In the genomic region with DNA sequence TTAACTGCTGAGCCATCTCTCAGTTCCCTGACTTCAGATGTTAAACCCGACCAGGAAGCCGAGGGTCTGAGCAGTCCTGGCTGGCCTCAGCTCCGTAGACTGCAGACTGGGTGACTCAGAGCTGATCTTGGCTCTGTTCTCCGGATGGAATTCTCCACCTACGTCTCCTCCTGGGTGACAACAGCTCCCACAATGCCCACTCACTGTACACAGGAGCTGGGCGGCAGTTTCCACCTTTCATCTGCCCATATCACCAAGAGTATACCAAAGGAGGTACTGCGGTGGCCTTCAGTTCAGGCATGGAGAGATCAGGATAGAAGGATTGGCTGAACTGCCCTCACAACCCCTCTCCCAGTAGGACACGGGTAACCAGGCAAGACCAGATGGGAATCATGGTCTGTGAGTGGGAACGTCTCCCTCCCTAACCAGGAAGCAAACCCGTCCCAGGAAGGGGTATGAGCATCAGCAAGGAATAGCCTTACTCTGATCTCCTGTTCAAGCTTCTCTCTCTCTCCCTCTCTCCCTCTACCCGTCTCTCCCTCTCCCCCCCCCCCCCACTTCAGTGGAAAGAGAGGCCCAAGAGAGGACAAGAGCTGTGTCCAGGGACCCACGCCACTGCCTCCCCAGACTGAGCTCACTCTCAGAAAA, we compare ENCODE assay signal across 9 mouse cellular contexts. TPM values are rescaled to one million over a fixed set of nuclear protein-coding genes. Genes with fewer than 3 reads are reported as not detected.
A peak's percentile ranks its signal among the peaks of the same experiment; 100 is the strongest.
DNase-seq lines count a peak whose midpoint lies in the region; ATAC-seq and TF ChIP-seq lines count a peak whose summit lies in the region.
"Had no signal": no experiment of that assay in that cellular context is flagged by ENCODE, and none has a peak within 500 bp of the region (broad histone marks: within the 10 kb centered on the region; RNA-seq: fewer than 3 reads in every experiment).

No protein-coding gene starts in this region.

- no peak overlapping the region for H3K9ac ChIP-seq in heart, postnatal 0 days (replicated peaks; ENCODE audit: low read depth, low read length)
- H3K9ac ChIP-seq in heart, adult 2 months (ENCODE audit: low read depth, low read length): no peak overlapping the region
- H3K9ac ChIP-seq in ES-E14 (ENCODE audit: insufficient read depth, low read depth, low read length, poor library complexity, severe bottlenecking): no peak overlapping the region
- H3K9ac ChIP-seq in hindbrain, embryonic 15.5 days: peak overlapping the region; percentile 65
- H3K9ac ChIP-seq in midbrain, embryonic 14.5 days (replicated peaks; ENCODE audit: low read length): peak overlapping the region; percentile 97
- H3K9ac ChIP-seq: liver, embryonic 14.5 days had no signal

- TF ChIP-seq POLR2A in heart, adult 2 months (IDR thresholded peaks at IDR 0.05; ENCODE audit: insufficient read depth, low read depth, low read length): no peak

- peak overlapping the region; percentile 82 for H3K4me2 ChIP-seq in heart, postnatal 0 days (ENCODE audit: low read depth, low read length)
- H3K4me2 ChIP-seq in hindbrain, embryonic 15.5 days: peak overlapping the region; percentile 93
- H3K4me2 ChIP-seq in midbrain, embryonic 14.5 days (ENCODE audit: low read length): peak overlapping the region; percentile 79

- no peaks in the 10 kb centered on the region for H3K9me3 ChIP-seq in heart, postnatal 0 days (replicated peaks; ENCODE audit: control insufficient read depth, low read length)
- H3K9me3 ChIP-seq in ES-E14 (ENCODE audit: control insufficient read depth, insufficient read depth, low read depth, low read length): no peaks in the 10 kb centered on the region
- no peaks in the 10 kb centered on the region for H3K9me3 ChIP-seq in hindbrain, embryonic 15.5 days
- H3K9me3 ChIP-seq in midbrain, embryonic 14.5 days (ENCODE audit: control insufficient read depth, low read length): no peaks in the 10 kb centered on the region

- H3K36me3 ChIP-seq in heart, postnatal 0 days (replicated peaks; ENCODE audit: control insufficient read depth, insufficient read depth, low read length): no peaks in the 10 kb centered on the region
- no peaks in the 10 kb centered on the region for H3K36me3 ChIP-seq in heart, adult 2 months (ENCODE audit: control insufficient read depth, insufficient read depth, low read length)
- no peaks in the 10 kb centered on the region for H3K36me3 ChIP-seq in ES-E14 (ENCODE audit: control insufficient read depth, insufficient read depth, low read length, poor library complexity, severe bottlenecking)
- no peaks in the 10 kb centered on the region for H3K36me3 ChIP-seq in hindbrain, embryonic 15.5 days
- H3K36me3 ChIP-seq in midbrain, embryonic 14.5 days (ENCODE audit: control insufficient read depth, insufficient read depth, low read length): no peaks in the 10 kb centered on the region

- peaks cover 9% of the 10 kb centered on the region; the same call in 1 of the 2 replicates for H3K4me1 ChIP-seq in heart, postnatal 0 days (ENCODE audit: control insufficient read depth, insufficient read depth)
- no peaks in the 10 kb centered on the region; the same call in 1 of the 2 replicates for H3K4me1 ChIP-seq in heart, adult 2 months (ENCODE audit: control insufficient read depth, insufficient read depth, low read length)
- H3K4me1 ChIP-seq in ES-E14 (ENCODE audit: control insufficient read depth in 2 of 2, insufficient read depth in 2 of 2, low read length in 2 of 2, poor library complexity in 1 of 2): peaks cover 0 to 5% of the 10 kb centered on the region in 2 experiments; a peak in 3 of 4 replicates
- peaks cover 27% of the 10 kb centered on the region for H3K4me1 ChIP-seq in hindbrain, embryonic 15.5 days (replicated peaks)
- H3K4me1 ChIP-seq in midbrain, embryonic 14.5 days (ENCODE audit: control insufficient read depth, insufficient read depth, low read length): peaks cover 24% of the 10 kb centered on the region

- H3K27ac ChIP-seq in heart, postnatal 0 days (ENCODE audit: low read depth): 0 out of 2 replicates have a peak overlapping the region, but pooled peaks have one; percentile 4
- H3K27ac ChIP-seq in heart, adult 2 months: no peak overlapping the region
- no peak overlapping the region for H3K27ac ChIP-seq in ES-E14 (ENCODE audit: insufficient read depth, low read depth, low read length, poor library complexity, severe bottlenecking)
- peak overlapping the region; percentile 93 for H3K27ac ChIP-seq in hindbrain, embryonic 15.5 days (replicated peaks)
- H3K27ac ChIP-seq in midbrain, embryonic 14.5 days (replicated peaks; ENCODE audit: low read depth, low read length): peak overlapping the region; percentile 99
- H3K27ac ChIP-seq: liver, embryonic 14.5 days had no signal

- H3K4me3 ChIP-seq in heart, postnatal 0 days (ENCODE audit: low read depth, low read length): peak overlapping the region; percentile 49
- no peak overlapping the region for H3K4me3 ChIP-seq in heart, adult 2 months
- H3K4me3 ChIP-seq in ES-E14 (ENCODE audit: insufficient read depth in 1 of 2, low read depth in 1 of 2, low read length in 2 of 2, poor library complexity in 1 of 2, severe bottlenecking in 1 of 2): peak overlapping the region; percentile 2 to 92; a peak in 3 of 4 replicates
- peak overlapping the region; percentile 80 for H3K4me3 ChIP-seq in hindbrain, embryonic 15.5 days
- H3K4me3 ChIP-seq in midbrain, embryonic 14.5 days (replicated peaks; ENCODE audit: low read depth, low read length): peak overlapping the region; percentile 76

- intact Hi-C loops in heart, adult 2 months (cut with DNase I): no loop called here

- peak; percentile 33 for ATAC-seq in heart, postnatal 0 days (ENCODE audit: insufficient read depth, low read depth)
- peak; percentile 63 for ATAC-seq in hindbrain, embryonic 15.5 days (ENCODE audit: low FRiP score, low read depth)
- peak; percentile 67 for ATAC-seq in midbrain, embryonic 14.5 days (ENCODE audit: low FRiP score, low TSS enrichment)
- ATAC-seq in erythroblast, adult 5-6 weeks (replicated peaks; ENCODE audit: low FRiP score, poor library complexity, severe bottlenecking): no peak

- peaks cover 68% of the 10 kb centered on the region for H3K27me3 ChIP-seq in heart, postnatal 0 days (ENCODE audit: control insufficient read depth, insufficient read depth, low read length)
- H3K27me3 ChIP-seq in heart, adult 2 months (ENCODE audit: control insufficient read depth, insufficient read depth, low read length): peaks cover 7% of the 10 kb centered on the region
- no peaks in the 10 kb centered on the region for H3K27me3 ChIP-seq in hindbrain, embryonic 15.5 days
- H3K27me3 ChIP-seq in midbrain, embryonic 14.5 days (ENCODE audit: control insufficient read depth, insufficient read depth, low read length): no peaks in the 10 kb centered on the region

- in situ Hi-C loops in ES-E14 (cut with MboI; ENCODE audit: low sequenced_read_pairs in 2 of 2, unreplicated experiment in 2 of 2): no loop called here

- no peak for TF ChIP-seq EP300 in heart, postnatal 0 days (IDR thresholded peaks at IDR 0.05; ENCODE audit: low read depth)
- TF ChIP-seq EP300 in heart, adult 2 months (IDR thresholded peaks at IDR 0.05; ENCODE audit: insufficient read depth, low read depth, low read length): no peak

- 9% methylated on average over 11 of the region's 12 CpGs for WGBS in heart, postnatal 0 days
- 22% methylated on average over 11 of the region's 12 CpGs for WGBS in heart, adult 2 months
- WGBS in hindbrain, embryonic 15.5 days: 8% methylated on average over 10 of the region's 12 CpGs
- WGBS in midbrain, embryonic 14.5 days: 2% methylated on average over 11 of the region's 12 CpGs

- TF ChIP-seq CTCF in heart, postnatal 0 days (IDR thresholded peaks at IDR 0.05; ENCODE audit: low read depth): no peak
- no peak for TF ChIP-seq CTCF in heart, adult 2 months (IDR thresholded peaks at IDR 0.05)

- H3K79me2 ChIP-seq in heart, adult 2 months (replicated peaks; ENCODE audit: control insufficient read depth, insufficient read depth, low read length): no peaks in the 10 kb centered on the region

- DNase-seq in heart, postnatal 0 days (ENCODE audit: low spot score): no peak
- DNase-seq in heart, adult 2 months: no peak
- no peak for DNase-seq in ES-E14 (ENCODE audit: low read depth, low spot score)
- DNase-seq in cerebellum, postnatal 36 days: peak; percentile 68 to 79
- no peak for DNase-seq in midbrain, embryonic 14.5 days
- DNase-seq in thymus, postnatal 0 days (ENCODE audit: low spot score): no peak

RNA-seq across cellular contexts. Expression of a gene that starts 5.2 kb away (rescaled TPM):
- 1.3 and 1.9 TPM in 2 replicates for total RNA-seq in heart, postnatal 0 days (2014; rRNA removed; ENCODE audit: low replicate concordance)
- polyA plus RNA-seq in heart, postnatal 0 days (2015; fragmentation: Nextera tagmentation; extraction: Ambion mirVana): 1.3 TPM in 2 replicates
- total RNA-seq in heart, adult 2 months (2021): 1 to 10 TPM; 1.8 to 2.8 TPM
- polyA plus RNA-seq in heart, adult 2 months (2012; rRNA removed): 1.4 and 1.8 TPM in 2 replicates
- 4.6 and 8.0 TPM in 2 replicates for total RNA-seq in ES-E14 (2012; rRNA removed)
- 36.3 and 37.5 TPM in 2 replicates for polyA plus RNA-seq in hindbrain, embryonic 15.5 days (2015; fragmentation: Nextera tagmentation; extraction: Ambion mirVana)
- 49.2 and 52.1 TPM in 2 replicates for polyA plus RNA-seq in midbrain, embryonic 14.5 days (2014; fragmentation: Nextera tagmentation; extraction: Ambion mirVana)
- total RNA-seq in erythroblast, adult 5-6 weeks (2015; ENCODE audit: low replicate concordance): not detected in 2 replicates
- 1.3 TPM in 1 of 2 replicates, not detected in the other for total RNA-seq in erythroblast, adult 5-6 weeks (2017; ENCODE audit: low replicate concordance)
- polyA plus RNA-seq in thymus, postnatal 0 days (2015; fragmentation: Nextera tagmentation; extraction: Ambion mirVana): 8.3 and 9.4 TPM in 2 replicates

RNA-seq across cellular contexts. Expression of a gene that starts 34.6 kb away (rescaled TPM):
- 2,071 and 3,924 TPM in 2 replicates for total RNA-seq in heart, postnatal 0 days (2014; rRNA removed; ENCODE audit: low replicate concordance)
- polyA plus RNA-seq in heart, postnatal 0 days (2015; fragmentation: Nextera tagmentation; extraction: Ambion mirVana): 10,729 and 11,746 TPM in 2 replicates
- total RNA-seq in heart, adult 2 months (2021): 1,000 to 10,000 TPM; 5,566 to 6,234 TPM
- 6,657 and 8,958 TPM in 2 replicates for polyA plus RNA-seq in heart, adult 2 months (2012; rRNA removed)
- total RNA-seq in ES-E14 (2012; rRNA removed): 97.5 and 145 TPM in 2 replicates
- 265 and 266 TPM in 2 replicates for polyA plus RNA-seq in hindbrain, embryonic 15.5 days (2015; fragmentation: Nextera tagmentation; extraction: Ambion mirVana)
- polyA plus RNA-seq in midbrain, embryonic 14.5 days (2014; fragmentation: Nextera tagmentation; extraction: Ambion mirVana): 170 and 260 TPM in 2 replicates
- 2.1 TPM in 1 of 2 replicates, not detected in the other for total RNA-seq in erythroblast, adult 5-6 weeks (2015; ENCODE audit: low replicate concordance)
- not detected in 2 replicates for total RNA-seq in erythroblast, adult 5-6 weeks (2017; ENCODE audit: low replicate concordance)
- polyA plus RNA-seq in thymus, postnatal 0 days (2015; fragmentation: Nextera tagmentation; extraction: Ambion mirVana): 2.9 and 3.1 TPM in 2 replicates

RNA-seq across cellular contexts. Expression of a gene that starts 34.7 kb away (rescaled TPM):
- total RNA-seq in heart, postnatal 0 days (2014; rRNA removed; ENCODE audit: low replicate concordance): not detected in 2 replicates
- 2.1 and 2.8 TPM in 2 replicates for polyA plus RNA-seq in heart, postnatal 0 days (2015; fragmentation: Nextera tagmentation; extraction: Ambion mirVana)
- total RNA-seq in heart, adult 2 months (2021): not detected
- 0.27 and 0.73 TPM in 2 replicates for polyA plus RNA-seq in heart, adult 2 months (2012; rRNA removed)
- total RNA-seq in ES-E14 (2012; rRNA removed): 0.49 TPM in 1 of 2 replicates, not detected in the other
- polyA plus RNA-seq in hindbrain, embryonic 15.5 days (2015; fragmentation: Nextera tagmentation; extraction: Ambion mirVana): 1.9 TPM in 2 replicates
- polyA plus RNA-seq in midbrain, embryonic 14.5 days (2014; fragmentation: Nextera tagmentation; extraction: Ambion mirVana): 0.65 TPM in 1 of 2 replicates, not detected in the other
- total RNA-seq in erythroblast, adult 5-6 weeks (2015; ENCODE audit: low replicate concordance): not detected in 2 replicates
- total RNA-seq in erythroblast, adult 5-6 weeks (2017; ENCODE audit: low replicate concordance): not detected in 2 replicates
- not detected in 2 replicates for polyA plus RNA-seq in thymus, postnatal 0 days (2015; fragmentation: Nextera tagmentation; extraction: Ambion mirVana)

RNA-seq across cellular contexts. Expression of a gene that starts 51.6 kb away (rescaled TPM):
- total RNA-seq in heart, postnatal 0 days (2014; rRNA removed; ENCODE audit: low replicate concordance): not detected in 2 replicates
- not detected in 2 replicates for polyA plus RNA-seq in heart, postnatal 0 days (2015; fragmentation: Nextera tagmentation; extraction: Ambion mirVana)
- total RNA-seq in heart, adult 2 months (2021): not detected
- polyA plus RNA-seq in heart, adult 2 months (2012; rRNA removed): not detected in 2 replicates
- total RNA-seq in ES-E14 (2012; rRNA removed): 0.09 and 0.53 TPM in 2 replicates
- polyA plus RNA-seq in hindbrain, embryonic 15.5 days (2015; fragmentation: Nextera tagmentation; extraction: Ambion mirVana): 1.1 and 1.3 TPM in 2 replicates
- polyA plus RNA-seq in midbrain, embryonic 14.5 days (2014; fragmentation: Nextera tagmentation; extraction: Ambion mirVana): not detected in 2 replicates
- not detected in 2 replicates for total RNA-seq in erythroblast, adult 5-6 weeks (2015; ENCODE audit: low replicate concordance)
- total RNA-seq in erythroblast, adult 5-6 weeks (2017; ENCODE audit: low replicate concordance): not detected in 2 replicates
- polyA plus RNA-seq in thymus, postnatal 0 days (2015; fragmentation: Nextera tagmentation; extraction: Ambion mirVana): 0.05 TPM in 1 of 2 replicates, not detected in the other
- polyA plus RNA-seq: liver, embryonic 14.5 days had no signal

Comparison
In these comparisons a context has a peak if more than half of its experiments do, and no peak if none do; other contexts are left out.
1. H3K27ac ChIP-seq: peak in heart, postnatal 0 days (single experiment), hindbrain, embryonic 15.5 days (single experiment) and midbrain, embryonic 14.5 days (single experiment); none in heart, adult 2 months (single experiment) and ES-E14 (single experiment).
2. DNase-seq: peak in cerebellum, postnatal 36 days (2 of 2); none in heart, postnatal 0 days (single experiment), heart, adult 2 months (0 of 2), ES-E14 (single experiment), midbrain, embryonic 14.5 days (single experiment) and thymus, postnatal 0 days (single experiment).
3. H3K9ac ChIP-seq: peak in hindbrain, embryonic 15.5 days (single experiment) and midbrain, embryonic 14.5 days (single experiment); none in heart, postnatal 0 days (single experiment), heart, adult 2 months (single experiment) and ES-E14 (single experiment).
4. RNA of a gene that starts 34.6 kb away (polyA plus RNA-seq): 10,729 to 11,746 TPM in heart, postnatal 0 days, 6,657 to 8,958 TPM in heart, adult 2 months, 265 to 266 TPM in hindbrain, embryonic 15.5 days and 170 to 260 TPM in midbrain, embryonic 14.5 days; 2.9 to 3.1 TPM in thymus, postnatal 0 days; every median in the first group is over 10 times any median in the second.
5. Peak in every context shown above with its lines, with median percentiles within 50 percentile points of each other: H3K4me2 ChIP-seq.